Mouse (Mus musculus): ENCODE results near the gene Nudt15.

GRCm38 (mm10) chr14:73533755-73534465 is 14.1 kb downstream of the Nudt15 start:
- TF ChIP-seq CTCF (IDR thresholded peaks at IDR 0.05; ENCODE audit: borderline replicate concordance, control insufficient read depth, extremely low read depth, insufficient read depth, low read length, poor library complexity) = no peak
- no peak for TF ChIP-seq POLR2A (IDR thresholded peaks at IDR 0.05; ENCODE audit: control insufficient read depth, extremely low read depth, insufficient read depth, low read length, poor library complexity)
